Comparison of ENCODE assay signal across 15 mouse cellular contexts in genomic region chr7:29387524-29388068, GRCm38 (mm10).
DNase-seq lines count a peak whose midpoint lies in the region; ATAC-seq and TF ChIP-seq lines count a peak whose summit lies in the region.
"Had no signal": no experiment of that assay in that cellular context is flagged by ENCODE, and none has a peak within 500 bp of the region (broad histone marks: within the 10 kb centered on the region; RNA-seq: fewer than 3 reads in every experiment).

No protein-coding gene starts in this region.

- WGBS in stomach, postnatal 0 days: 60% methylated on average over 17 of the region's 17 CpGs
- 88% methylated on average over 17 of the region's 17 CpGs for WGBS in kidney, embryonic 16.5 days

- H3K27ac ChIP-seq in stomach, postnatal 0 days (replicated peaks): no peak overlapping the region
- no peak overlapping the region for H3K27ac ChIP-seq in kidney, embryonic 16.5 days (ENCODE audit: low read length)
- H3K27ac ChIP-seq: kidney, postnatal 0 days; limb, embryonic 13.5 days; lung, embryonic 15.5 days; midbrain, embryonic 12.5 days; neural tube, embryonic 15.5 days had no signal

- H3K4me1 ChIP-seq in stomach, postnatal 0 days (replicated peaks; ENCODE audit: control insufficient read depth, insufficient read depth): no peaks in the 10 kb centered on the region
- no peaks in the 10 kb centered on the region for H3K4me1 ChIP-seq in kidney, embryonic 16.5 days (ENCODE audit: insufficient read depth, low read length)

- TF ChIP-seq EP300 in stomach, postnatal 0 days (optimal IDR thresholded peaks at IDR 0.05): no peak

- no peaks in the 10 kb centered on the region for H3K27me3 ChIP-seq in stomach, postnatal 0 days (ENCODE audit: control insufficient read depth, insufficient read depth, low read length)
- H3K27me3 ChIP-seq in kidney, embryonic 16.5 days (ENCODE audit: insufficient read depth, low read length): no peaks in the 10 kb centered on the region
- H3K27me3 ChIP-seq: limb, embryonic 13.5 days; lung, embryonic 15.5 days; midbrain, embryonic 12.5 days; neural tube, embryonic 15.5 days had no signal

- no peak overlapping the region for H3K4me2 ChIP-seq in stomach, postnatal 0 days (replicated peaks; ENCODE audit: low read depth)
- no peak overlapping the region for H3K4me2 ChIP-seq in kidney, embryonic 16.5 days (replicated peaks; ENCODE audit: low read depth, low read length)
- H3K4me2 ChIP-seq: limb, embryonic 13.5 days; lung, embryonic 15.5 days; midbrain, embryonic 12.5 days; neural tube, embryonic 15.5 days had no signal

- no peak for TF ChIP-seq CTCF in stomach, postnatal 0 days (IDR thresholded peaks at IDR 0.05; ENCODE audit: low read depth)

- no peak overlapping the region for H3K9ac ChIP-seq in stomach, postnatal 0 days (ENCODE audit: low read length)
- H3K9ac ChIP-seq in kidney, embryonic 16.5 days (replicated peaks; ENCODE audit: low read length): no peak overlapping the region
- H3K9ac ChIP-seq: limb, embryonic 13.5 days; lung, embryonic 15.5 days; midbrain, embryonic 12.5 days; neural tube, embryonic 15.5 days had no signal

- peak; percentile 63 for ATAC-seq in frontal cortex, adult (ENCODE audit: low TSS enrichment)
- peak; percentile 27; the same call in 1 of the 2 replicates for ATAC-seq in stomach, postnatal 0 days (ENCODE audit: low FRiP score, low TSS enrichment)
- ATAC-seq in kidney, embryonic 16.5 days (ENCODE audit: low FRiP score, low TSS enrichment): no peak
- ATAC-seq: CD4-positive, CD25-positive, alpha-beta regulatory T cell, adult 4 months had no signal

- no peaks in the 10 kb centered on the region for H3K9me3 ChIP-seq in stomach, postnatal 0 days (ENCODE audit: control insufficient read depth, low read length)
- no peaks in the 10 kb centered on the region for H3K9me3 ChIP-seq in kidney, embryonic 16.5 days (ENCODE audit: low read length)
- H3K9me3 ChIP-seq: limb, embryonic 13.5 days; lung, embryonic 15.5 days; midbrain, embryonic 12.5 days; neural tube, embryonic 15.5 days had no signal

- peaks cover 6% of the 10 kb centered on the region; the same call in 1 of the 2 replicates for H3K36me3 ChIP-seq in stomach, postnatal 0 days (ENCODE audit: control insufficient read depth, insufficient read depth, low read length)
- peaks cover 23% of the 10 kb centered on the region; the same call in 1 of the 2 replicates for H3K36me3 ChIP-seq in kidney, embryonic 16.5 days (ENCODE audit: insufficient read depth, low read length)

- H3K4me3 ChIP-seq in stomach, postnatal 0 days (ENCODE audit: low read depth, low read length): no peak overlapping the region
- H3K4me3 ChIP-seq in kidney, embryonic 16.5 days (ENCODE audit: low read length): no peak overlapping the region
- H3K4me3 ChIP-seq: limb, embryonic 13.5 days; lung, embryonic 15.5 days; midbrain, embryonic 12.5 days; neural tube, embryonic 15.5 days had no signal

- no peak for DNase-seq in frontal cortex, postnatal 25 days (ENCODE audit: low spot score in 2 of 2)
- DNase-seq in right cerebral cortex, adult 2 months (ENCODE audit: low spot score in 2 of 2): peak; percentile 41 to 52
- no peak for DNase-seq in right cerebral cortex, postnatal 14 days
- DNase-seq in layer of hippocampus, adult 9-11 months: peak; percentile 80
- DNase-seq in stomach, postnatal 0 days (ENCODE audit: low spot score): no peak
- no peak for DNase-seq in gastrocnemius, postnatal 25 days
- DNase-seq: adrenal gland, postnatal 10 days had no signal

Comparison
In these comparisons a context has a peak if more than half of its experiments do, and no peak if none do; other contexts are left out.
1. DNase-seq: peak in right cerebral cortex, adult 2 months (2 of 2) and layer of hippocampus, adult 9-11 months (single experiment); none in frontal cortex, postnatal 25 days (0 of 2), right cerebral cortex, postnatal 14 days (single experiment), stomach, postnatal 0 days (single experiment) and gastrocnemius, postnatal 25 days (single experiment).